Mouse (Mus musculus) cortical plate, adult 2 months (tissue): Measurements from ENCODE around the gene 4930415O20Rik. TPM values are rescaled to one million over a fixed set of nuclear protein-coding genes. Genes with fewer than 3 reads are reported as not detected.
"Not testable (repeated sequence)": the region's sequence is repeated elsewhere in the genome, so short reads cannot be mapped to it uniquely, and the experiment has no call there.

Experiments used
- H3K27ac ChIP-seq: fragments of 200-500 bp; 2 replicates; pipeline ENCODE4 v1.5.1; 2012; ENCODE audit warnings: low read length, control low read depth, inconsistent platforms; ENCODE audit not compliant: insufficient read depth
- H3K4me1 ChIP-seq: fragments of 200-500 bp; 2 replicates; pipeline ENCODE4 v1.6.1; 2011; ENCODE audit warnings: low read length; ENCODE audit not compliant: control insufficient read depth, insufficient read depth
- H3K4me3 ChIP-seq: fragments of 200-500 bp; 2 replicates; pipeline ENCODE4 v1.5.1; 2011; ENCODE audit warnings: mild to moderate bottlenecking, low read length, control low read depth; ENCODE audit not compliant: insufficient read depth
- CTCF ChIP-seq: fragments of 200-500 bp; IDR thresholded peaks from 2 replicates; pipeline ENCODE4 v1.5.1; 2011; ENCODE audit warnings: mild to moderate bottlenecking, control low read depth, low read length; ENCODE audit not compliant: insufficient read depth; ENCODE audit errors: extremely low read depth
- POLR2A ChIP-seq: fragments of 200-500 bp; IDR thresholded peaks from 2 replicates; pipeline ENCODE4 v1.6.1; 2011; ENCODE audit warnings: mild to moderate bottlenecking, low read length, control low read depth; ENCODE audit not compliant: insufficient read depth; ENCODE audit errors: extremely low read depth
- polyA plus RNA-seq: library from polyadenylated mRNA; depleted of rRNA; stranded (reverse); fragments of >200 nt; gene quantifications from 2 replicates; pipeline ENCODE4 v1.2.3, GENCODE M21; 2012

4930415O20Rik gene
- polyA plus RNA-seq, 1 experiment: not detected

GRCm38 (mm10) chr15:98585421-98585820, 14.6 kb downstream of the 4930415O20Rik start:
- Histone ChIP-seq H3K4me3 (no peak overlapping the region), H3K27ac (no peak overlapping the region), H3K4me1 (peaks cover 3% of the 10 kb centered on the region; the same call in 1 of the 2 replicates)
- no peak for TF ChIP-seq POLR2A
- no peak for TF ChIP-seq CTCF

DNA sequence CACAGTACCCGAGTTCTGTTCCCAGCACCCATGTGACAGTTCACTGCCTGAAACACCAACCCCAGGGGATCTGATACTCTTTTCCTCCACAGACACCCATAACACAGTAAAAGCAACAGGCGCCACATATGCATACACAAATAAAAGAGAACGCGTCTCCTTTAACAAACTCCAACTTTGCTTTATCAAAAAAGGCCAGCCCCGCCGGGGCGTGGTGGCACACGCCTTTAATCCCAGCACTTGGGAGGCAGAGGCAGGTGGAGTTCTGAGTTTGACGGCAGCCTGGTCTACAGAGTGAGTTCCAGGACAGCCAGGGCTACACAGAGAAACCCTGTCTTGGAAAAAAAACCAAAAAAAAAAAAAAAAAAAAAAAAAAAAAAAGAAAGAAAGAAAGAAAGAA, 15.3 kb downstream of the 4930415O20Rik start:
- H3K4me3 ChIP-seq, H3K27ac ChIP-seq, H3K4me1 ChIP-seq: not testable (repeated sequence)

- no peak overlapping the region for H3K27ac ChIP-seq
- peaks cover 2% of the 10 kb centered on the region; the same call in 1 of the 2 replicates for H3K4me1 ChIP-seq
- no peak overlapping the region for H3K4me3 ChIP-seq
- TF ChIP-seq CTCF: no peak
- TF ChIP-seq POLR2A: no peak
Measured at GRCm38 (mm10) chr15:98587751-98588150, 16.9 kb downstream of the 4930415O20Rik start.

DNA sequence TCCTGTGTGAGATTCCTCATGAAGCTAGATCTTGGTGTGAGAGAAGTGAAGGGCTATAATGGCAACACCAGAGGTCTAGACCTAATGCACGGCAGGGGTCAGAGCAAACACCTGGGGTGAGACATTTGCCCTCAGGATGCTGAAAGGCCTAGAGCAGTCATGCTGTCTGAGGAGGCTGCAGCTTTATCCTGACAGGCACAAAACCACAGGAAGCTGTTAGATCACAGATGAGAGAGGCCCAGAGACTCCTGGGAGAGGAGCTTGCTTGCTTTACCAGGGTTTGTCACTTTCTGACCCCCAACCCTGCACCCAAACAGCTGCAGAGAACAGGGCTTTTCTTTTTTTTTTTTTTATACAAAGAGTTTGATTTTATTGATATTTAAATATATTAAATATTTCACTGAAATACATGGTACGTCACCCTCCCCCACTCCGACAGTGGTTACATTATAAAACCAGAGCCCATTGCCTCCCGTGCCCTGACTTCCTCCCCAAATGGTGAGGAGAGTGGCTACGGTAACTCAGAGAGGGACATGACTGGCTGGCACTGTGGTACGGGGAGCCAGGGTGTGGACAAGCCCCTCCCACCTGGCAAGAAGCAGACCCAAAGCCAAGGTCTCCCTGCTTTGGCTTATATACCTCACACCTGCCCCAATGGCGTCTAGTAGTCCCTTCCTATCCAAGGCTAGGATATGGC, 19.0 kb downstream of the 4930415O20Rik start:
- Histone ChIP-seq H3K4me3 (no peak overlapping the region), H3K4me1 (no peaks in the 10 kb centered on the region), H3K27ac (no peak overlapping the region)
- TF ChIP-seq POLR2A (no peak), CTCF (no peak)

GRCm38 (mm10) chr15:98591396-98591795, 20.6 kb downstream of the 4930415O20Rik start:
- TF ChIP-seq CTCF (no peak), POLR2A (no peak)
- no peaks in the 10 kb centered on the region for H3K4me1 ChIP-seq
- H3K4me3 ChIP-seq: no peak overlapping the region
- no peak overlapping the region for H3K27ac ChIP-seq

DNA sequence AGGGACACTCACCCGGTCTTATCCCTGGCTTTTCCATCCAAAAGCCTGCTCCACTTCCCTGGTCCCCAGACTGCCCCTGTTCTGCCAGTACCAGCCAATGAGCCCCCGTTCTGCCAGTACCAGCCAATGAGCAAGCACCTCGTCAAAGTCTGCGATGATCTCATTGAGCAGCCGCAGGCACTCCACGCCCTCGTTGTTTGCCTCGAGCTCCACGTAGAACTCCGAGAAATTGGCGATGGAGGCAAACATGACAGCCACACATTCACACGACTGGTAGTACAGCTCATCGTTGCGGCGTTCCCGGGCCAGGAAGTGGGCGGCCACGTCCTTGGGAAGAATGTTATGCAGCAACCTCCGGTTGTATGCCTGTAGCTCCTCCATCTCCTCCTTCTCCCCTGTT, 23.4 kb downstream of the 4930415O20Rik start:
- H3K4me1 ChIP-seq: no peaks in the 10 kb centered on the region
- no peak for TF ChIP-seq POLR2A
- no peak for TF ChIP-seq CTCF
- no peak overlapping the region for H3K4me3 ChIP-seq
- no peak overlapping the region for H3K27ac ChIP-seq

- TF ChIP-seq CTCF: no peak
- TF ChIP-seq POLR2A: no peak
- Histone ChIP-seq H3K27ac (no peak overlapping the region), H3K4me3 (no peak overlapping the region), H3K4me1 (no peaks in the 10 kb centered on the region)
Measured at GRCm38 (mm10) chr15:98595049-98595448, 24.2 kb downstream of the 4930415O20Rik start.

GRCm38 (mm10) chr15:98596609-98597008, 25.8 kb downstream of the 4930415O20Rik start:
- Histone ChIP-seq H3K27ac (no peak overlapping the region), H3K4me3 (no peak overlapping the region), H3K4me1 (peaks cover 2% of the 10 kb centered on the region; the same call in 1 of the 2 replicates)
- TF ChIP-seq POLR2A (no peak), CTCF (no peak)

DNA sequence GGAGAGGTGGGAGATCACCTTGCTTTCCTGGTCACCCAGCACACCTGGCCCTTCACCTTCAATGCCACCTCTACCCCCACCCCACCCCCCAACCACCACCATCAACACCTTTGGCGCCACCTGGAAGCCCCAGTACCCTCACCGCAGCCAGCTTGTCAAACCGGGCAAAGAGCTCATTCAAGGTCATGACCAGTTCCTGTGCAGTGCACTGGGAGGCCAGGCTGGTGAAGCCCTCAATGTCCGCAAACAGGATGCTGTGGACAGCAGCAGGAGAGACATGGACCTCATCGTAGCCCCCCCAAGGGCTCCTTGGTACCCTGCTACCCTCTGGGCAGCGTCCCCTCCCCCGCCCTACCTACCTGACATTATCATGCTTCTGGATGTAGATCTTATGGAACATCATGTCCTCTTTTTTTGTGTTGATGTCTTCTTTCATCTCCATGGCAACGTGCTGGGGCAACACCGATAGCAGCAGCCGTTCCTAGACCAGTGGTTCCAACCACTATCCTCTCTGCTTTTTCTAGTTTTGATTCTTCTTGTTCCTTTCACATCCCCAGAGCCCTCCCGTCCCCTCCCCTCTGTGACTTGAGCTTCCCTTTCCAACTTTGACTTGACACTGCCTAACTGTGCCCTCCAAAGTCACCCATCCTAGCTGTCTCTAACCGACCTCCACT, 29.4 kb downstream of the 4930415O20Rik start:
- TF ChIP-seq CTCF (no peak), POLR2A (no peak)
- peaks cover 4% of the 10 kb centered on the region; the same call in 1 of the 2 replicates for H3K4me1 ChIP-seq
- H3K27ac ChIP-seq: no peak overlapping the region
- H3K4me3 ChIP-seq: no peak overlapping the region

- H3K4me3 ChIP-seq: no peak overlapping the region
- no peak overlapping the region for H3K27ac ChIP-seq
- TF ChIP-seq POLR2A (no peak), CTCF (no peak)
- H3K4me1 ChIP-seq: peaks cover 4% of the 10 kb centered on the region; the same call in 1 of the 2 replicates
Measured at GRCm38 (mm10) chr15:98601832-98602190, 31.0 kb downstream of the 4930415O20Rik start.
